Mouse (Mus musculus): ENCODE data around the gene Trak1.

- TF ChIP-seq CTCF (IDR thresholded peaks at IDR 0.05; ENCODE audit: low read depth, low read length) (no peak), POLR2A (IDR thresholded peaks at IDR 0.05; ENCODE audit: insufficient read depth, low read length) (no peak)
Observed at GRCm38 (mm10) chr9:121366864-121367245, 69.6 kb downstream of the Trak1 start.

Data from ES-Bruce4 (cell line).